Mouse (Mus musculus) spleen, adult 12 weeks (tissue): Measurements from ENCODE around the gene Nme9.

Source experiments
- DNase-seq: peaks from one replicate; pipeline ENCODE4 v3.0.0; 2022; ENCODE audit warnings: low spot score

The Nme9 gene

GRCm38 (mm10) chr9:99483191-99483590 lies 31.9 kb downstream of the Nme9 start:
- DNase-seq: no peak

- DNase-seq: no peak
These were observed 33.4 kb downstream of the Nme9 start for GRCm38 (mm10) chr9:99484632-99485031.

- DNase-seq: peak; percentile 12
These were observed 33.9 kb downstream of the Nme9 start for GRCm38 (mm10) chr9:99485144-99485543.

- no peak for DNase-seq
These were observed 35.9 kb downstream of the Nme9 start for GRCm38 (mm10) chr9:99487126-99487695.

- DNase-seq: no peak
These were observed 36.6 kb downstream of the Nme9 start for GRCm38 (mm10) chr9:99487841-99488240.

GRCm38 (mm10) chr9:99491050-99491449 lies 39.8 kb downstream of the Nme9 start:
- no peak for DNase-seq

DNA sequence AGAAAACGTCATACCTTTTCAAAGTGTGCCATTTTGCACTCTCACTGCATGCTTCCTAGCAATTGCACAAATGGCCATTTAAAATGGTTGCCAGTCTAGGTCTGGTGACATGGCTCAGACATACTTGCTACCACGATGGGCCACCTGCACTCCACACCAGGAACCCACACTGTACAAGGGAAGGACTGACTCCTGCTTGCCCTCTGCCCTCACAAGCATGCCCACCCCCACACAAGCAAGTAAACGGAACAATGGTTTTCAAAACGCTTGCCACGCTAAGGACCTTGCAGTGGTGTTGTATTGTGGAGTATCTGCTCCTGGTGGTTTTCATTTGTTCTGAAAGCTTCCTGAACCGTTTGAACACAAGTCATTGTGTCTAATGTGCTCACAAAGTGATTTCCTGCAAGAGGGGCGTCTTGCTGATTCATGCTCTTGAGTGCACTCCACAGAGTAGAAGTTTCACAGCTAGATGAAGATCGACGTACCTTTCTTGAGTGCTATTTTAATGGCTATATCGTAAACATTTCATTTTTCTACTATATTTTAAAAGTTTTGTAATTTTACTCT lies 41.4 kb downstream of the Nme9 start:
- no peak for DNase-seq

- no peak for DNase-seq
These were observed 48.1 kb downstream of the Nme9 start for GRCm38 (mm10) chr9:99499336-99499735.

DNA sequence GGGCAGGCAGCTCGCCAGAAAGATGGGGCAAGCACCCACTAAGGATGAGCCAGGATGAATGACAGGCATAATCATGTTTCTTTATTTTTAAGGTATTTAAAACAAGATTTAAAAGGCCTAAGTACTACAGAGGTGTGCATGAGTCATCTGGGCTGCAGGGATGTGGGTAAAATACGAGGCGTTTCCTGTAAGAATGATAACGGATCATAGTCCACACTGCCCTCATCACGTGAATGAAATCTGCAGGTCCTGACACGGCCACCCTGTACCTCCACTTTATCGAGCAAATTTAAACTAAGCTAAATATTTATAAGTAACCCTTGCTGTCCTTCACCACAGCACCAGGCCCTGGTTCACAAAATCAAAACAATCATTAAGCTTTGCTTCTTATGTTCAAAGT lies 54.6 kb downstream of the Nme9 start:
- DNase-seq: no peak
